Mouse (Mus musculus) liver, embryonic 15.5 days (tissue): ENCODE results near the gene Gm28048. TPM values are rescaled to one million over a fixed set of nuclear protein-coding genes. Genes with fewer than 3 reads are reported as not detected.
A peak's percentile ranks its signal among the peaks of the same experiment; 100 is the strongest.

Experiments
- ATAC-seq: fragments of 200-750 bp; cut with Nextera tagmentation; 2 replicates; pipeline ENCODE4 v1.8.0; 2017; ENCODE audit warnings: moderate number of reproducible peaks, mild to moderate bottlenecking, moderate library complexity; ENCODE audit not compliant: insufficient read depth
- H3K27ac ChIP-seq: fragments of 300-500 bp; sonication (generic); replicated peaks from 2 replicates; pipeline ENCODE4 v1.5.1; 2015; ENCODE audit warnings: mild to moderate bottlenecking, inconsistent platforms
- H3K27me3 ChIP-seq: fragments of 300-500 bp; sonication (generic); 2 replicates; pipeline ENCODE4 v1.6.1; 2015; ENCODE audit warnings: mild to moderate bottlenecking, inconsistent platforms
- H3K36me3 ChIP-seq: fragments of 300-500 bp; sonication (generic); replicated peaks from 2 replicates; pipeline ENCODE4 v1.6.1; 2015; ENCODE audit warnings: moderate library complexity, mild to moderate bottlenecking, inconsistent platforms
- H3K4me1 ChIP-seq: fragments of 300-500 bp; sonication (generic); replicated peaks from 2 replicates; pipeline ENCODE4 v1.6.1; 2015; ENCODE audit warnings: inconsistent platforms
- H3K4me2 ChIP-seq: fragments of 300-500 bp; sonication (generic); 2 replicates; pipeline ENCODE4 v1.6.1; 2015; ENCODE audit warnings: moderate library complexity, mild to moderate bottlenecking, inconsistent platforms
- H3K4me3 ChIP-seq: fragments of 300-500 bp; sonication (generic); replicated peaks from 2 replicates; pipeline ENCODE4 v1.5.1; 2015; ENCODE audit warnings: mild to moderate bottlenecking, inconsistent platforms
- H3K9ac ChIP-seq: fragments of 300-500 bp; sonication (generic); 2 replicates; pipeline ENCODE4 v1.6.1; 2015; ENCODE audit warnings: moderate library complexity, mild to moderate bottlenecking, inconsistent platforms
- H3K9me3 ChIP-seq: fragments of 300-500 bp; sonication (generic); replicated peaks from 2 replicates; pipeline ENCODE4 v1.6.1; 2016; ENCODE audit warnings: inconsistent platforms
- WGBS: fragments of 180-500 bp; shearing (Covaris S2); methylation state at CpG from one replicate; pipeline ENCODE4 v1.1.7; 2015; ENCODE audit warnings: mixed read lengths; ENCODE audit not compliant: insufficient replicate concordance; 5-methylcytosine and 5-hydroxymethylcytosine counted together
- polyA plus RNA-seq: library from polyadenylated mRNA; unstranded; fragments of >200 nt; fragmentation: Nextera tagmentation; extraction: Ambion mirVana; gene quantifications from 2 replicates; pipeline ENCODE4 v1.2.1, GENCODE M21; 2015

Gene Gm28048
- polyA plus RNA-seq, 1 experiment from 2014 or later: 9.2 TPM

DNA sequence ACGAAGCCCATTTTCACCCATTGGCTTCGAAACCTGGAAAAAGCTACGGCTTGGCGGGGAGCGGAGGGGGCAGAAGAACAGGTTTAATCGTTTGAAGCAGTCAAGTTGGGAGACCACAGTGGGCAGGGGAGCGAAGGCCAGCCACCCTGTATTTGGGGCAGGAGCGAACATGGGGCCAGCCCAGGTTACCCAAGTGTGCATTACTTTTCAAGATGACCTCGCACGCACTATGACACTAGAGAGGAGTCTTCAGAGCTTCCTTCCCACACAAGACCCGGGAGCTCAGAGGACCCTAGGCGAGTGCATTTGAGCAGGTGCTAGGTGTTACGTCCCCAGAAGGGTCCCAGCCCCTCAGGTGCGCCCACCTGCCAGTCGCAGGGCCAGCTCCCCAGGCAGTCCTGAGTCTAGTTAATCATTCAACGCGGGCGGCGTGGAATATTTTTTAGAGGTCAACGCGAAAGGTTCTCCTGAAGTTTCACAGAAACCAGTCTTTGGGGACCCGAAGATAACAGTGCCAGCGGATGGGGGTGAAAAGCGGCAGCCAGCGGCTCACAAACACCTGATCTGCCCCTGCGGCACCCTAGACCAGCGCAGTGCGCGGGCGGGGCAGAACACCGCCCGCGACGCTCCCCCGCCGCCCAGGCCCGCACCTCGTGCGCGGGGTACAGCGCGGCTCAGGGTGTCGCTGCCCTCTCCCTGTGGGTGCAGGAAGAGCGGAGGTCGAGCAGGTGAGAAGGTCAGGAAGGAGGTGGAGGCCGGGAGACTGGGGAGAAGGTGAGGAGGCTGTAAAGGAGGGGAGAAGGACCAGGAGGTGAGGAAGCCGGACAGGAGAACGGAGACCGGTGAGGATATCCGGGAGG, 123.2 kb downstream of the Gm28048 start:
- 0 out of 2 replicates have a peak, but pooled peaks cover 9% of the 10 kb centered on the region for H3K27me3 ChIP-seq
- no peaks in the 10 kb centered on the region for H3K36me3 ChIP-seq
- WGBS: 1% methylated on average over 50 of the region's 50 CpGs
- peak; percentile 49 for ATAC-seq
- no peaks in the 10 kb centered on the region for H3K9me3 ChIP-seq
- peaks cover 61% of the 10 kb centered on the region for H3K4me1 ChIP-seq
- peak overlapping the region; percentile 96 for H3K4me2 ChIP-seq
- H3K4me3 ChIP-seq: peak overlapping the region; percentile 82
- peak overlapping the region; percentile 84 for H3K27ac ChIP-seq
- H3K9ac ChIP-seq: peak overlapping the region; percentile 75

DNA sequence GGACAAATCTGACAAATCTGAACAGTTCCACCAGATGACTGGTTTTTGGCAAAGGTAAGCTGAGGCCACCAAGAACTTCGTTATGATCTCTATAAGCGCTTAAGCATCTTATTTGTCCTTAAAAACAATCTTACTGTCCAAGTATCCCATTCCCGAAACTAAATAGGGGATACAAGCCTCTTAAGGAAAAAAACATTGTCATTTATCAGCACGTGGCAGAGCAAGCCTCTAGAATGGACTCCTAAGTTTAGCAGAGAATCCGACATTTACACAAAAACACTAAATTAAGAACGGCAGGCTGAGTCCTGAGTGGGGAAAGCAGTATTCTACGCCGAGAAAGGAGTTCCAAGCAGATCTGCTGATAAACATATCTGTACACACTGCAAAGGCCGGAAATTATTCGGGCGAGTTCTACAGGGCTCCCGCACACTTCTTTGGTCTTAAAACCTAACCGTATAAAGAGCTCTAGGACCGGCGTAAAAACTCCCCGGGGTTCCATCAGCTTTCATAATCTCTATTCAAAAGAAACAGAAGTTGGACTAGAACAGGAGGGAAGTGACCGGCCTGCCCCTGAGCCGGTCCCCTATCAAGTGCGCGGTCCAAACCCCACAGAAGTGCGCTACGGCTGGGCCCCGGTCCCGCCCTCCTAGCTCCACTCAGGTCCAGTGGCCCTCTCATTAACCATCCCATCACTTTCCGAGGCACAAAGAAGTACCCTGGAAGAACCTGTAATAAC, 124.0 kb downstream of the Gm28048 start:
- Histone ChIP-seq H3K27ac (peak overlapping the region; percentile 84), H3K4me2 (peak overlapping the region; percentile 96), H3K4me1 (peaks cover 68% of the 10 kb centered on the region), H3K4me3 (peak overlapping the region; percentile 82), H3K27me3 (0 out of 2 replicates have a peak, but pooled peaks cover 7% of the 10 kb centered on the region), H3K9me3 (no peaks in the 10 kb centered on the region), H3K36me3 (no peaks in the 10 kb centered on the region), H3K9ac (peak overlapping the region; percentile 75)
- WGBS: 7% methylated on average over 25 of the region's 25 CpGs
- ATAC-seq: no peak

DNA sequence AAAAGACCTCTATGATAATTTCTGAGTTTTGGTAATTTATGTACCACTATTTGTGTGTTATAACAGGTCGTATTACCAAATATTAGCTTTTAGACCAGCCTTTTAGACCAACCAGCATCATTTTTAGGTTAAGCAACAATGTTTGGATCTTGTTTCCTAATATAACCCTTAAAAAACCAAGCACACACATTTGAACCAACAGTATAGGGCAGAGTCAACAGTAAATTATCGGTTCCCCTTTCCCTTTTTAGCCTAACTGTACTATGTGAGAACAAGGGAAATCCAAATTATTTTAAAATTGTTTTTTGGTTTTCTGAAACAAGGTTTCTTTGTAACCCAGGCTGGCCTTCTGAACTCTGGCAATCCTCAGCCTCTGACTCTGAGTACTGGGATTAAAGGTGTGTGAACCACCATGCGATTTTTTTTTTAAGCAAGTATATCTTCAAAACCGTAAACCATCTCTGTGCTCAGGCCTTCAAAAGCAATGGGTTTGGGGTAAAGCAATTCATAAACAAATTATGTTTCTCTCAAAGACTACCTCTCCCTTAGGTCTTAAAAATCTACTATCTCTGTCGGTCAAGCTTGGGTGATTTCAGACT, 124.7 kb downstream of the Gm28048 start:
- 37% methylated on average over 5 of the region's 5 CpGs for WGBS
- Histone ChIP-seq H3K9me3 (no peaks in the 10 kb centered on the region), H3K4me2 (peak overlapping the region; percentile 96), H3K27me3 (0 out of 2 replicates have a peak, but pooled peaks cover 7% of the 10 kb centered on the region), H3K4me3 (peak overlapping the region; percentile 82), H3K36me3 (no peaks in the 10 kb centered on the region), H3K4me1 (peaks cover 75% of the 10 kb centered on the region), H3K27ac (no peak overlapping the region), H3K9ac (no peak overlapping the region)
- no peak for ATAC-seq

GRCm38 (mm10) chr11:22856371-22856965, 125.4 kb downstream of the Gm28048 start:
- ATAC-seq: no peak
- Histone ChIP-seq H3K36me3 (no peaks in the 10 kb centered on the region), H3K4me1 (peaks cover 79% of the 10 kb centered on the region), H3K27ac (no peak overlapping the region), H3K27me3 (0 out of 2 replicates have a peak, but pooled peaks cover 7% of the 10 kb centered on the region), H3K4me3 (no peak overlapping the region; the same call in 1 of the 2 replicates), H3K4me2 (peak overlapping the region; percentile 96), H3K9me3 (no peaks in the 10 kb centered on the region), H3K9ac (no peak overlapping the region)
- WGBS: 47% methylated on average over 3 of the region's 3 CpGs

DNA sequence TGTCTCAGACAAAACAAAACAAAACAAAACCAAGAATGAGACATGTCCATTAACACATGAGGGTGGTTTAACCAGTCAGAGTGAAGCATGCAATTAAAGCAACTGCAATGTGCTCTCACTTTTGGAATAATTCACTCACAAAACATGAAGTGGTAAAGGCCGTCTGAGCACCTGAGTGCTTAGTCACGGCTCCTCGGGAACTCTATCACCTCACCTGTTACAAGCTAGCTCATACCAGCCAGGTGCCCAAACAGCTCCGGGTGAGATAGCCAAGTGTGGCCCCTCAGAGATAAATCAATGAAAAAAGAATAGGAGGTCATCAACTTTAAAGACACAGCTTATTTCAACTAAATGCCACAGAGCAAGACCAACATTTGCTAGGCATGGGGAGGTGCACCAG, 127.3 kb downstream of the Gm28048 start:
- Histone ChIP-seq H3K4me3 (no peak overlapping the region), H3K9me3 (no peaks in the 10 kb centered on the region), H3K27me3 (0 out of 2 replicates have a peak, but pooled peaks cover 7% of the 10 kb centered on the region), H3K27ac (no peak overlapping the region; the same call in 1 of the 2 replicates), H3K9ac (no peak overlapping the region), H3K4me2 (no peak overlapping the region), H3K4me1 (peaks cover 86% of the 10 kb centered on the region), H3K36me3 (no peaks in the 10 kb centered on the region)
- no peak for ATAC-seq
- WGBS: 30% methylated on average over 4 of the region's 4 CpGs

DNA sequence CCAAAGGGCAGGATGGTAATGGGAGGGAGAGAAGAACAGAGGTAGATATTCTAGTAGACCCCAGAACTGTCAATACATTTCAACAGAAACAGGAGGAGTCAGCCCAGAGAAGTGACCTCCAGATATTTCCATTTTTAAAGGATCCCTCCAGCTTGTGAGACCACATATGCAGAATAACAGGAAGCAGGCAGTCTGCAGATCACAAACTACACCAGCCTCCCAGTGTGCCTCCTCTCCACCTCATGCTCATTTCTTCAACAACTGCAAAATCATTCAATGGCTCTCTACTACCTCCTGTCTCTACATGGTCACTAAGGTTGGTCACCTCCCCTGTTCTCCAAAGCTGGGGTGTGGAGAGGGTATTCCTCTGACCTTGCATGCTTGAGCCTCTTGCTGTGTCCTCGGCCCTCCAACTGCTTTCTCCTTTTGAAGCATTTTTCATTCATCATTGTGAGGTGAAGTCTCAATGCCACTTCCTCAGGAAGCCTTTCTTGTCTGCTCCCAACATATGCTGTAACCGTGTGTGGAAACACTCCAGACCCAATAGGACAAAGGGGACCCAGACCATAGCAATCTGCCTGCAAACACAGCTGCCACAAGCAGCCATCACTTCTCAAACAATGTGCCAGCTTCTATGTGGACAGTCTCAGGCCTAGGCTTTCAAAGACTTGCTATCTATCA, 128.3 kb downstream of the Gm28048 start:
- 22% methylated on average over 2 of the region's 2 CpGs for WGBS
- Histone ChIP-seq H3K4me3 (no peak overlapping the region), H3K9ac (no peak overlapping the region), H3K4me2 (peak overlapping the region; percentile 13; the same call in 1 of the 2 replicates), H3K9me3 (no peaks in the 10 kb centered on the region), H3K36me3 (no peaks in the 10 kb centered on the region), H3K27me3 (0 out of 2 replicates have a peak, but pooled peaks cover 7% of the 10 kb centered on the region), H3K4me1 (peaks cover 90% of the 10 kb centered on the region), H3K27ac (0 out of 2 replicates have a peak overlapping the region, but pooled peaks have one; percentile 31)
- ATAC-seq: no peak

DNA sequence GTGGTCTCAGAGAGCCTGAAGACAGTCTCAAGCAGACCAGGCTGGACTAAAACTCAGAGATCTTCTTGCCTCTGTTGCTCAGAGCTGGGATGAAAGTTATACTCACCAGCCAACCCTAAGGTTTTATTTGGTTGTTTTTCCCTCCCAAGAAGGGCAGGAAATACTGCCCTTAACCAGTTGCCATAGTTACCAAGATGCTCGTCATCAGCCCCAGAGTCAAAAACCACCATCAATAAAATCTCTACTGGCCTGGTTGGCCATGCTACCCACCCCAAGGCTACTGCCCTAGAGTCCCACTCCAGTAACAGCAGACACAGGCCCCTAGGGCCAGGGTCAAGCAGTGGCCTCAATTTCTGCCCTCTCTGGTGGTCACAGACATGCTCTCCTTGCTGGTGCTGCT, 129.4 kb downstream of the Gm28048 start:
- Histone ChIP-seq H3K27me3 (no peaks in the 10 kb centered on the region), H3K4me2 (peak overlapping the region; percentile 4; the same call in 1 of the 2 replicates), H3K4me3 (no peak overlapping the region), H3K9me3 (no peaks in the 10 kb centered on the region), H3K4me1 (peaks cover 90% of the 10 kb centered on the region), H3K36me3 (no peaks in the 10 kb centered on the region), H3K27ac (no peak overlapping the region), H3K9ac (no peak overlapping the region)
- WGBS: 42% methylated on average over 1 of the region's 1 CpGs
- no peak for ATAC-seq

DNA sequence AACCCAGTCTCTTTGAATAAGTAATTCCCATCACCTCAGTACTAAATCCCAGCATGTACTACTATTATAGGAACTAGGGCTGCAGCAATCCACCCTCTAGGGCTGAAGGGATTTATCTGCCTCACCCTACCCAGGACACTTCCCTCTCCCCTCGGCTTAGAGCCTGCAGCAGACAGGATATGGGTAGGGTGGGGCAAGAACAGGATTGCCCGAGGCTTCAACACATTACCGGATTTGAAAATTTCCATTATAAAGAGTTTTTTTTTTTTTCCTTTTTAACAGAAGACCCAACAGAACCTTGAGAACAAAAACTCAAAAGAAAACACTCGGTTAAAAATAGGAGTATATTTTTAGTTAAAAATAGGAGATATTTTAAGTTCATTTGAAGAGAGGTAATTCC, 130.5 kb downstream of the Gm28048 start:
- Histone ChIP-seq H3K4me3 (no peak overlapping the region), H3K27me3 (no peaks in the 10 kb centered on the region), H3K9me3 (no peaks in the 10 kb centered on the region), H3K27ac (no peak overlapping the region), H3K4me1 (peaks cover 90% of the 10 kb centered on the region), H3K9ac (no peak overlapping the region), H3K36me3 (no peaks in the 10 kb centered on the region), H3K4me2 (no peak overlapping the region)
- 13% methylated on average over 4 of the region's 4 CpGs for WGBS
- ATAC-seq: no peak

DNA sequence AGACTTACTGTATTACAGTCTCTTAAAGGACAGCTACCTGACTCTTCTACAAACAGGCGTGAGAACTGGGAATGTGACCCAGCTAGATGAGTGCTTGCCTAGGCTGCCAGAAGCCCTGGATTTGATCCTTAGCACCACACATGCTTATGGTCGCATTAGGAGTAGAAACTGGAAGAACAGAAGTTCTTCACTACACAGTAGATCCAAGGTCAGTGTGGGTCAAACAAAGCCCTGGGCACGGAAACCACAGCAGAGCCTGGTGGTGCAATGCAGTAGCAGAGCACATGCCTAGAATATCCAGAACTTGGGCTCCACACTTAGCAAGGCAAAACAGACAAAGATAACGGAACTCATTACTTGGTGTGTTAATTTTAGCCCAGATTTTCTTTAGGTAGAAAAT, 131.8 kb downstream of the Gm28048 start:
- Histone ChIP-seq H3K27me3 (no peaks in the 10 kb centered on the region), H3K9ac (no peak overlapping the region), H3K36me3 (no peaks in the 10 kb centered on the region), H3K4me3 (no peak overlapping the region), H3K4me2 (no peak overlapping the region), H3K9me3 (no peaks in the 10 kb centered on the region), H3K27ac (peak overlapping the region; percentile 52; the same call in 1 of the 2 replicates), H3K4me1 (peaks cover 95% of the 10 kb centered on the region)
- WGBS: 41% methylated on average over 4 of the region's 4 CpGs
- ATAC-seq: no peak

- Histone ChIP-seq H3K27me3 (no peaks in the 10 kb centered on the region), H3K9ac (no peak overlapping the region), H3K9me3 (no peaks in the 10 kb centered on the region), H3K4me2 (peak overlapping the region; percentile 39), H3K36me3 (no peaks in the 10 kb centered on the region), H3K4me1 (peaks cover 96% of the 10 kb centered on the region), H3K4me3 (no peak overlapping the region), H3K27ac (peak overlapping the region; percentile 70)
- WGBS: 23% methylated on average over 5 of the region's 5 CpGs
- ATAC-seq: no peak
These were observed 133.2 kb downstream of the Gm28048 start for GRCm38 (mm10) chr11:22848649-22849195.
